Mouse (Mus musculus) hindbrain, embryonic 16.5 days (tissue): ENCODE measurements around the gene Ccnt1. TPM values are rescaled to one million over a fixed set of nuclear protein-coding genes. Genes with fewer than 3 reads are reported as not detected.
A peak's percentile ranks its signal among the peaks of the same experiment; 100 is the strongest.

Experiments used
- ATAC-seq: fragments of 200-750 bp; cut with Nextera tagmentation; 2 replicates; pipeline ENCODE4 v1.8.0; 2017; ENCODE audit warnings: moderate TSS enrichment, moderate library complexity
- H3K27ac ChIP-seq: fragments of 300-500 bp; sonication (generic); 2 replicates; pipeline ENCODE4 v1.5.1; 2014; ENCODE audit warnings: low read depth, mild to moderate bottlenecking, control low read depth, low read length, moderate library complexity
- H3K27me3 ChIP-seq: fragments of 300-500 bp; sonication (generic); replicated peaks from 2 replicates; pipeline ENCODE4 v1.6.1; 2014; ENCODE audit warnings: low read length; ENCODE audit not compliant: control insufficient read depth, insufficient read depth
- H3K36me3 ChIP-seq: fragments of 300-500 bp; sonication (generic); 2 replicates; pipeline ENCODE4 v1.6.1; 2014; ENCODE audit warnings: mild to moderate bottlenecking, low read length, moderate library complexity, mixed read lengths; ENCODE audit not compliant: control insufficient read depth, insufficient read depth
- H3K4me1 ChIP-seq: fragments of 300-500 bp; sonication (generic); 2 replicates; pipeline ENCODE4 v1.6.1; 2014; ENCODE audit warnings: low read depth, low read length; ENCODE audit not compliant: control insufficient read depth, insufficient read depth
- H3K4me2 ChIP-seq: fragments of 300-500 bp; sonication (generic); 2 replicates; pipeline ENCODE4 v1.6.1; 2014; ENCODE audit warnings: mild to moderate bottlenecking, low read length, control low read depth, moderate library complexity
- H3K4me3 ChIP-seq: fragments of 300-500 bp; sonication (generic); 2 replicates; pipeline ENCODE4 v1.5.1; 2014; ENCODE audit warnings: mild to moderate bottlenecking, low read length, control low read depth, moderate library complexity
- H3K9ac ChIP-seq: fragments of 300-500 bp; sonication (generic); 2 replicates; pipeline ENCODE4 v1.6.1; 2014; ENCODE audit warnings: low read depth, mild to moderate bottlenecking, control low read depth, low read length, moderate library complexity
- H3K9me3 ChIP-seq: fragments of 300-500 bp; sonication (generic); 2 replicates; pipeline ENCODE4 v1.6.1; 2014; ENCODE audit warnings: mild to moderate bottlenecking, low read length, moderate library complexity; ENCODE audit not compliant: control insufficient read depth
- WGBS: fragments of 180-500 bp; shearing (Covaris S2); extraction: QIAGEN DNeasy Blood & Tissue Kit; methylation state at CpG from one replicate; pipeline ENCODE4 v1.1.7; 2014; 5-methylcytosine and 5-hydroxymethylcytosine counted together
- polyA plus RNA-seq: library from polyadenylated mRNA; unstranded; fragments of >200 nt; fragmentation: Nextera tagmentation; extraction: Ambion mirVana; gene quantifications from 2 replicates; pipeline ENCODE4 v1.2.1, GENCODE M21; 2015

Gene Ccnt1
- polyA plus RNA-seq, 1 experiment from 2014 or later: 58.9 TPM

GRCm38 (mm10) chr15:98609331-98610130 is 38.8 kb upstream of the Ccnt1 start, which contains the start of gene Adcy6:
Adcy6 (minus strand) TSS chr15:98610076.
- Histone ChIP-seq H3K4me3 (peak within 1 kb of the TSS; percentile 90), H3K9ac (peak within 1 kb of the TSS; percentile 92), H3K27ac (peak within 1 kb of the TSS; percentile 88), H3K36me3 (no peaks in the 10 kb centered on the region), H3K4me1 (peaks cover 24% of the 10 kb centered on the region), H3K9me3 (no peaks in the 10 kb centered on the region), H3K4me2 (peak within 1 kb of the TSS; percentile 61), H3K27me3 (no peaks in the 10 kb centered on the region)
- ATAC-seq: peak; percentile 90
- WGBS: under 1% methylated on average over 41 of the region's 75 CpGs

DNA sequence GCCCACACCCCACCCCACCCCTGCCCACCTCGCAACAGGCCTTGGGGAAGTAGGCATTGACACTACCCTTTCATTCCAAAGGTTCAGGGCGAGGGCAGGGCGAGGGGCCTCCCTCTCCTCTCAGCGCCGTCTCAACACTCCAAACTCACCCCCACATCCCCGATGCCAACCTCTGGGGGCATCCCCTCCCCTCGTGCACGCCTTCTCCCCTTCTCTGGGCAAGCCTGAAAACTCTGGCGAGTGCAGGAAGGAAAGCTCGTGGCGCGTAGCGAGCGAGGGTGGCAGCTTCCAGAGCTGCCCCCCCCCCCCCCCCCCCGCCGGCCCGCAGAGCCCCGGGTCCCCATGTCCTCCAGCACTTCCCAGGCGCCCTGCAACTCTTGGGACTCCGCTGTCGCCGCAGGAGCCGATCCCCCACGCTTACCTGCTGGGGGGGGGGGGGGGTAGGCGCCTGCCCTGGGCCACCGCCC is 38.1 kb upstream of the Ccnt1 start:
- WGBS: 0% methylated on average over 4 of the region's 26 CpGs
- Histone ChIP-seq H3K9ac (peak overlapping the region; percentile 92), H3K4me2 (peak overlapping the region; percentile 61), H3K27ac (peak overlapping the region; percentile 88), H3K4me1 (peaks cover 21% of the 10 kb centered on the region), H3K9me3 (no peaks in the 10 kb centered on the region), H3K36me3 (peaks cover 7% of the 10 kb centered on the region), H3K4me3 (peak overlapping the region; percentile 90), H3K27me3 (no peaks in the 10 kb centered on the region)
- ATAC-seq: peak; percentile 18; the same call in 1 of the 2 replicates

GRCm38 (mm10) chr15:98608058-98608783 is 37.5 kb upstream of the Ccnt1 start:
- H3K9ac ChIP-seq: peak overlapping the region; percentile 92
- WGBS: 19% methylated on average over 9 of the region's 10 CpGs
- no peaks in the 10 kb centered on the region for H3K9me3 ChIP-seq
- H3K27me3 ChIP-seq: no peaks in the 10 kb centered on the region
- peak overlapping the region; percentile 61 for H3K4me2 ChIP-seq
- peaks cover 25% of the 10 kb centered on the region for H3K4me1 ChIP-seq
- no peak overlapping the region; the same call in 1 of the 2 replicates for H3K27ac ChIP-seq
- H3K4me3 ChIP-seq: peak overlapping the region; percentile 90
- no peak for ATAC-seq
- peaks cover 13% of the 10 kb centered on the region for H3K36me3 ChIP-seq

- Histone ChIP-seq H3K27ac (no peak overlapping the region), H3K4me1 (peaks cover 32% of the 10 kb centered on the region), H3K4me3 (peak overlapping the region; percentile 90), H3K9me3 (no peaks in the 10 kb centered on the region), H3K27me3 (no peaks in the 10 kb centered on the region), H3K36me3 (peaks cover 13% of the 10 kb centered on the region), H3K9ac (peak overlapping the region; percentile 92), H3K4me2 (peak overlapping the region; percentile 61)
- WGBS: 15% methylated on average over 4 of the region's 4 CpGs
- ATAC-seq: no peak
Measured at GRCm38 (mm10) chr15:98607557-98607956, 36.8 kb upstream of the Ccnt1 start.

GRCm38 (mm10) chr15:98606739-98607138 is 36.0 kb upstream of the Ccnt1 start:
- no peaks in the 10 kb centered on the region for H3K27me3 ChIP-seq
- peaks cover 40% of the 10 kb centered on the region for H3K4me1 ChIP-seq
- peaks cover 13% of the 10 kb centered on the region for H3K36me3 ChIP-seq
- H3K27ac ChIP-seq: no peak overlapping the region
- no peaks in the 10 kb centered on the region for H3K9me3 ChIP-seq
- WGBS: 66% methylated on average over 9 of the region's 9 CpGs
- H3K9ac ChIP-seq: peak overlapping the region; percentile 7; the same call in 1 of the 2 replicates
- no peak for ATAC-seq
- no peak overlapping the region for H3K4me3 ChIP-seq
- no peak overlapping the region for H3K4me2 ChIP-seq

DNA sequence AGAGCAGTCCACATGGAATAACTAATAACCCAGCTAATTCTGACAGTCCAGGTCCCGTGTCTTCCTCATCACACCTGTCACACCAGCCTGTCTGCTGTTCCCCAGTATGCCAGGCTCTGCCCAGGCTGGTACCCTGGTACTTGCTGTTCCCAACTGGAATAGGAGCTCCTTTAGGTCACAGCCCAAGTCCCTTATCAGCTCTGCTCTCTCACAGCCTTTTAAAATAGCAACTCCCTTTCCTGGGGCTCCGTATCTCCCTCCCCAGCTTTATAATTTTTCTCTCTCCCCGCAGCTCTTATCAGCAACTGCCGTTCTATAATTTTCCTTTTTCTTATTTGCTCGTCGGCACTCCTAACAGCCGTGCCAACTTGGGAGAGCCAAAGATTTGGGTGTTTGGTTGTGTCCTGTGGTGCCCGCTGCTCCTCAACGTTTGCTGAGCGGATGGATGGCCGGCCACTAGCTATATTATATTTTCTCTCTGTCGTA is 35.4 kb upstream of the Ccnt1 start:
- ATAC-seq: no peak
- no peak overlapping the region for H3K4me2 ChIP-seq
- peaks cover 13% of the 10 kb centered on the region for H3K36me3 ChIP-seq
- 91% methylated on average over 12 of the region's 12 CpGs for WGBS
- H3K27me3 ChIP-seq: no peaks in the 10 kb centered on the region
- H3K4me1 ChIP-seq: peaks cover 40% of the 10 kb centered on the region
- H3K9me3 ChIP-seq: no peaks in the 10 kb centered on the region
- no peak overlapping the region for H3K4me3 ChIP-seq
- no peak overlapping the region for H3K27ac ChIP-seq
- no peak overlapping the region for H3K9ac ChIP-seq

GRCm38 (mm10) chr15:98604041-98604575 is 33.4 kb upstream of the Ccnt1 start:
- no peak for ATAC-seq
- Histone ChIP-seq H3K27me3 (no peaks in the 10 kb centered on the region), H3K4me1 (peaks cover 40% of the 10 kb centered on the region), H3K9me3 (no peaks in the 10 kb centered on the region), H3K9ac (no peak overlapping the region), H3K4me2 (no peak overlapping the region), H3K4me3 (no peak overlapping the region), H3K36me3 (peaks cover 13% of the 10 kb centered on the region), H3K27ac (no peak overlapping the region)
- 88% methylated on average over 24 of the region's 24 CpGs for WGBS

DNA sequence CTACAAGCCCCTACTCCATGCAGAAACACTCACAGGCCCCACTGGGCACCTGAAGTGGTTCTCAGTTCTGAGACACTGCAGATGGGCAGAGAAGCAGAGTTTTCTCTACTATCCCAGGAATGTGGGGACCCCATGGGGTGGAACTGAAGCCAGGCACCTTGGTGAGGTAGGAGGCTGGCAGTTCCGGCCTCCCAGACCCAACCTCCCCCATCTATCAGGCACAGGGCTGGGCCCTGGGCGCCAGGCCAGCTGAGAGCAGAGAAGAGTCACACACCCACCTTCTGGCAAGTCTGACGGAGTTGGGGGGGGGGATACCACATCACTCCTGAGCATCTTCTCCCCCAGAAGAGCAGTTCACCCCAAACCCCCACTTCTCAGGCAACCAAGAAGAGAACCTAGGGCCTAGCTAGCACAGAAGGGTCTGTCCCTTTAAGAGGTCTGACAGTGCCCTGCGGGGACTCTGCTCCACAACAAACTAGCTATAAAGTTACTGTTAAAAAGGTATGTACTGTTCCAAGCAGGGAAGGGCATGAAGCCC is 32.3 kb upstream of the Ccnt1 start:
- no peak for ATAC-seq
- WGBS: 57% methylated on average over 4 of the region's 4 CpGs

More for the DNA sequence above, 32.3 kb upstream of the Ccnt1 start:
- Histone ChIP-seq H3K4me1 (peaks cover 34% of the 10 kb centered on the region), H3K4me2 (no peak overlapping the region), H3K27me3 (no peaks in the 10 kb centered on the region), H3K27ac (no peak overlapping the region), H3K36me3 (peaks cover 16% of the 10 kb centered on the region), H3K9me3 (no peaks in the 10 kb centered on the region), H3K4me3 (no peak overlapping the region), H3K9ac (no peak overlapping the region)
